Mouse (Mus musculus) limb, embryonic 11.5 days (tissue): Measurements from ENCODE around the gene Tmem178b. TPM values are rescaled to one million over a fixed set of nuclear protein-coding genes. Genes with fewer than 3 reads are reported as not detected.
A peak's percentile ranks its signal among the peaks of the same experiment; 100 is the strongest.

Experiments used
- ATAC-seq: fragments of 200-750 bp; cut with Nextera tagmentation; 2 replicates; pipeline ENCODE4 v1.8.0; 2017; ENCODE audit warnings: low read depth; ENCODE audit not compliant: insufficient number of reproducible peaks, low FRiP score, low TSS enrichment
- DNase-seq: peaks from one replicate; pipeline ENCODE4 v3.0.0-alpha.2; 2015; ENCODE audit warnings: low spot score
- H3K27ac ChIP-seq: fragments of 300-500 bp; sonication (generic); replicated peaks from 2 replicates; pipeline ENCODE4 v1.5.1; 2014; ENCODE audit warnings: low read depth, mild to moderate bottlenecking, low read length
- H3K27me3 ChIP-seq: fragments of 300-500 bp; sonication (generic); 2 replicates; pipeline ENCODE4 v1.6.1; 2014; ENCODE audit warnings: mild to moderate bottlenecking, low read length, mixed read lengths; ENCODE audit not compliant: control insufficient read depth, insufficient read depth
- H3K36me3 ChIP-seq: fragments of 300-500 bp; sonication (generic); 2 replicates; pipeline ENCODE4 v1.6.1; 2014; ENCODE audit warnings: mild to moderate bottlenecking, low read length, moderate library complexity, mixed read lengths; ENCODE audit not compliant: control insufficient read depth, insufficient read depth
- H3K4me1 ChIP-seq: fragments of 300-500 bp; sonication (generic); 2 replicates; pipeline ENCODE4 v1.6.1; 2014; ENCODE audit warnings: low read length, mixed read lengths; ENCODE audit not compliant: control insufficient read depth, insufficient read depth
- H3K4me2 ChIP-seq: fragments of 300-500 bp; sonication (generic); 2 replicates; pipeline ENCODE4 v1.6.1; 2014; ENCODE audit warnings: low read depth, mild to moderate bottlenecking, moderate library complexity; ENCODE audit not compliant: severe bottlenecking
- H3K4me3 ChIP-seq: fragments of 300-500 bp; sonication (generic); 2 replicates; pipeline ENCODE4 v1.5.1; 2014; ENCODE audit warnings: low read depth, low read length
- H3K9ac ChIP-seq: fragments of 300-500 bp; sonication (generic); 2 replicates; pipeline ENCODE4 v1.6.1; 2014; ENCODE audit warnings: mild to moderate bottlenecking, low read length
- H3K9me3 ChIP-seq: fragments of 300-500 bp; sonication (generic); 2 replicates; pipeline ENCODE4 v1.6.1; 2016; ENCODE audit warnings: low read length; ENCODE audit not compliant: control insufficient read depth
- WGBS: fragments of 180-500 bp; shearing (Covaris S2); extraction: QIAGEN DNeasy Blood & Tissue Kit; methylation state at CpG from one replicate; pipeline ENCODE4 v1.1.7; 2014; 5-methylcytosine and 5-hydroxymethylcytosine counted together
- polyA plus RNA-seq: library from polyadenylated mRNA; unstranded; fragments of >200 nt; fragmentation: Nextera tagmentation; extraction: Ambion mirVana; gene quantifications from 2 replicates; pipeline ENCODE4 v1.2.1, GENCODE M21; 2014

Tmem178b gene
- polyA plus RNA-seq, 1 experiment from 2014 or later = 0.27 TPM

DNA sequence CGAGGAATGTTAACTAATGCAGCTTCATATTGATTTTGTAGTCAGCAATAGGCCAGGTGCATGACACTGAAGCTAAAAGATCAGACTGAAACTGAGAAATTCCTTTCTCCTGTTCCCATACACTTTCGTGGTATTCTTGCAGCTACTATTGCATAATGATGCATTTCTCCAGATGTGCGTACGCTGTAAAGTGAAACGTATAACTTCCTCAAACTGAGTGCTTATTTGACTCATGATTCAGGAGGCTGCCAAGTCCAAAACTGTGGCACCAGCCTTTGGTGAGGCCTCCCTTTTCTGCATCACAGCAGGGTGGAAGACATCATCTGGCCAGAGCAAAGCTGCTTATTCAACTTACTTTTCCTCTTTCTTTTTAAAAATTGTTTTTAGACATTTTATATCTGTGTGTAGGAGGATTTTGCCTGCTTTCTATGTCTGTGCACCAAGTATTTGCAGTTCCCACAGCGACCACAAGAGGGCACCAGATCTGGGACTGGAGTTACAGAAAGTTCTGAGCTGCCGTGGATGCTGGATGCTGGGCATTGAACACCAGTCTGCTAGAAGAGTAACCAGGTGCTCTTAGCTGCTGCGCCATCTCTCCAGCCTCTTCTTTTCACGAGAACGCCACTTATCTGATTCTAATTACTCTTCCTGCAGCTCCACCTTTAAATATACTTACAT is 362.9 kb downstream of the Tmem178b start:
- Histone ChIP-seq H3K27me3 (no peaks in the 10 kb centered on the region), H3K4me3 (no peak overlapping the region), H3K4me2 (no peak overlapping the region), H3K9ac (no peak overlapping the region), H3K27ac (no peak overlapping the region), H3K9me3 (no peaks in the 10 kb centered on the region), H3K4me1 (no peaks in the 10 kb centered on the region), H3K36me3 (no peaks in the 10 kb centered on the region)
- DNase-seq (peak; percentile 89), ATAC-seq (no peak)
- 43% methylated on average over 10 of the region's 10 CpGs for WGBS

DNA sequence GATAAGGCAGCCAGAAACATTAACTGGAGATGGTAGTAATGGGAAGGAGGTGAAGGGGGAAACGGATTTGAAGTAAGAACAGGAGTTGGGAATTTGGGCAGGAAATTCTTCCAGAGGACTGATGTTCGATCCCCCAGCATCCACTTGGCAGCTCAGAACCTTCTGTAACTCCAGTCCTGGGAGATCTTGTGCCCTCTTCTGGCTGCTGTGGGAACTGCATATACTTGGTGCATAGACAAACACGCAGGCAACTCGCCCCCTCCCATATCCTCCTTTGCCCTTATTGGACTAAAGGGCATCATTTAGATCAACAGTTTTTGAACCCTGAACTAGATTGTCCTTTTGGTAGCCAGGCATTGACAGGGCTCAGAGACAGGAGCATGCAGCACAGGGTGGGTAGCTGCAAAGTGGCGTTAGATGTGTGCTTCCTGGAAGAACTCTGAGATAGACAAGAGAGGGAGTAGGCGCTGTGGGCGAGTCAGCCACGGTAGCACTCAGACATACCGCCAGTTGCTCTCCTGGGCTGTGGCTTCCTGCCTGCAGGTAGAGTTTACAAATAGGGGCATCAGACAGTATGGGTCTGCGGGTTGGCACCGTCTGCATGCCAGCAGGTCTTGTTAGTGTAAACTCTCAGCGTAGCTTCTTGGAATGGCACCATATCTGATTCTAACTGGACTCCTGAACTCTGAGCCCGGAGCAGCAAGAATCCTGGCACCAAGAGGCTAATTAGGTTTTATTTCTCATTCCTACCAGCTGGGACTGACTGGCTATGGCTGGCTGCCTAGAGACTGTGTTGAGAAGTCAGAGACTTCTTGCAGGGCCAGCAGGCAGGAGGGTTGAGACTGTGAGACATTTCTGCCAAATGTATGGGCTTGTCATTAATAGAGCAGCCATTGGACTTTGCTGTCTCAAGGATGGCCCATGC is 364.0 kb downstream of the Tmem178b start:
- ATAC-seq (no peak), DNase-seq (peak; percentile 77)
- no peaks in the 10 kb centered on the region for H3K4me1 ChIP-seq
- H3K36me3 ChIP-seq = no peaks in the 10 kb centered on the region
- 64% methylated on average over 13 of the region's 13 CpGs for WGBS
- no peaks in the 10 kb centered on the region for H3K9me3 ChIP-seq
- no peaks in the 10 kb centered on the region for H3K27me3 ChIP-seq
- no peak overlapping the region for H3K27ac ChIP-seq
- no peak overlapping the region for H3K4me2 ChIP-seq
- no peak overlapping the region for H3K9ac ChIP-seq
- H3K4me3 ChIP-seq = no peak overlapping the region

DNA sequence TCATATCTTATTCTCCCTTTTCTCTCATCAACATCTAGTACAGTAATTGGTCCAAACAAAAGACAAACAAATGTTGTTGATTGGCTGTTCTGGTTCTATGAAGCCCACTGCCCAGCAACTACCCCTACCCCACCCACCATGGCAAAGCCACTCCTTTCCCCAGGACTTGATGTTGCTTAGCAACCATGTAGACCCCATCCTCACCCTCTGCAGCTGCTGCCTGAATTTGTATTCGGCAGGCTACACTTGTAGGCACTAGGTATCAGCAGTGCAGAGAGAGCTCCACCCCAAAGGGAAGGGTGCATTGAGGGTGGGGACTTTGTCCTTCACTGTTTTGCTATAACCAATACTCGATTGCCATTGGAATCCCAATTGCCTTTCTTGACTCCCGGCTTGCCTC is 365.8 kb downstream of the Tmem178b start:
- ATAC-seq (no peak), DNase-seq (no peak)
- 67% methylated on average over 3 of the region's 3 CpGs for WGBS
- Histone ChIP-seq H3K36me3 (no peaks in the 10 kb centered on the region), H3K9me3 (no peaks in the 10 kb centered on the region), H3K27me3 (no peaks in the 10 kb centered on the region), H3K4me3 (no peak overlapping the region), H3K4me1 (no peaks in the 10 kb centered on the region), H3K27ac (no peak overlapping the region), H3K9ac (no peak overlapping the region), H3K4me2 (no peak overlapping the region)

DNA sequence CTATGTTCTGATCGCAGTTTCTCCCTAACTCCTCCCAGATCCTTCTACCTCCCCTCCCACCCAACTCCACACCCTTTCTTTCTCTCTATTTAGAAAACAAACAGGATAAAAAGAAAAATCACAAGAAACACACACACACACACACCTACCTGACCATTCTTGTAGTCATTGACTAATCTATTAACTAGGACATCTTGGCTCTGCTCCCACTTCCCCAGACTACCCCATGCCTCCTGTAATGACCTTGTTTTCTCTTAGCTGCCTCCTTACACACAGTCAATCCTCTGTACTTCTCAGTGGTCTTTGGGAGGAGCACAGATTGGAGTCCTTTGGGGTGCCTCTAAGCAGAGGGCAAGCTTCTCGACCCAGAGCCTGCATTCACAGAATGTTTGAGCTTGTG is 367.6 kb downstream of the Tmem178b start:
- DNase-seq (no peak), ATAC-seq (no peak)
- H3K9me3 ChIP-seq = no peaks in the 10 kb centered on the region
- 80% methylated on average over 2 of the region's 2 CpGs for WGBS
- no peak overlapping the region for H3K4me3 ChIP-seq
- no peak overlapping the region for H3K27ac ChIP-seq
- H3K4me1 ChIP-seq = no peaks in the 10 kb centered on the region
- H3K27me3 ChIP-seq = no peaks in the 10 kb centered on the region
- no peaks in the 10 kb centered on the region for H3K36me3 ChIP-seq
- no peak overlapping the region for H3K9ac ChIP-seq
- H3K4me2 ChIP-seq = no peak overlapping the region

DNA sequence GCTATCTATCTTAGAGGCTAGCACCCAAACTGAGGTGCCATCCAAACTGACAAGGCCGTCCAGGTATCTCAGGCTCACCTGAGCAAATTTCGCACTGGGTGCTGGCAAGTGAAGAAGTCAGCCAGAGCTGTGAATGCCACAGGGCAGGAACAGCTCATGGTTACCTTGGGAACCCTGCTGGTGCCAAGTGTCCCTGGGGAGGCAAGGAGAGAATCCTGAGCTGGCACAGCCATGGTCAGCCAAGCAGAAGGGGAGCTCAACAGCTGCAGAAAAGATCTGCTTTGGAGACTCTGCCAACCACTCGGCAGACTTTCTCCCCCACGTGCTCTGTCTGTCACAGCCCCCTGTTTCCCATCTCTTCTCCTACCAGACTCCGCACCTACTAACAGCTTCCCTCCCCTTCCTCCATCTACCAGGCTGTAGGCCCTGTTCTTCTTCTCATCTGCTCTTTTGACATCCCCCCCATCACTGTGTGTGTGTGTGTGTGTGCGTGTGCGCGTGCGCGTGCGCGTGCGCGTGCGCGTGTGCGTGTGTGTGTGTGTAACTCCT is 374.4 kb downstream of the Tmem178b start:
- 96% methylated on average over 17 of the region's 17 CpGs for WGBS
- Histone ChIP-seq H3K4me3 (no peak overlapping the region), H3K27ac (no peak overlapping the region), H3K36me3 (no peaks in the 10 kb centered on the region), H3K27me3 (no peaks in the 10 kb centered on the region), H3K4me2 (no peak overlapping the region), H3K9me3 (no peaks in the 10 kb centered on the region), H3K9ac (no peak overlapping the region), H3K4me1 (no peaks in the 10 kb centered on the region)
- DNase-seq (no peak), ATAC-seq (no peak)

DNA sequence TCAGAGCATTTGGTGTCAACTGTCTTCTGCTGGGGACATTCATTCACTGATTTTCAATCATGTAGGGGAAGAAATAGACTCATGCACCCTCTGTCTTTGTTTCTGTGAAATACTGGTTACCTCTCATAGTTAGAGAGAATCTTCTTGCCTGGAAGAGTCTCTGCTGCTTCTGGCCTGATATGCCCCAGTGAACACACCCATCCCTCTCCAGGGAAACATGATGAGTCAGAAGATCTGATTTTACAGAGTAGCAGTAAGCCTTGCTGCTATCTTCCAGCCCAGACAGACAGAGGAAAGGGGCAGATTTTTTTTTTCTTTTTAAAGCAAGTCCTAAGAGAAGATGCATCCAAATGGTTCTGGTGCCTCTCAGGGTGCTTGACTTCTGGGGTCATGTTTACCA is 376.9 kb downstream of the Tmem178b start:
- H3K4me2 ChIP-seq = no peak overlapping the region
- no peak overlapping the region for H3K4me3 ChIP-seq
- no peaks in the 10 kb centered on the region for H3K36me3 ChIP-seq
- H3K4me1 ChIP-seq = no peaks in the 10 kb centered on the region
- no peak for DNase-seq
- H3K27ac ChIP-seq = no peak overlapping the region
- no peaks in the 10 kb centered on the region for H3K27me3 ChIP-seq
- ATAC-seq = no peak
- H3K9ac ChIP-seq = no peak overlapping the region
- H3K9me3 ChIP-seq = no peaks in the 10 kb centered on the region

DNA sequence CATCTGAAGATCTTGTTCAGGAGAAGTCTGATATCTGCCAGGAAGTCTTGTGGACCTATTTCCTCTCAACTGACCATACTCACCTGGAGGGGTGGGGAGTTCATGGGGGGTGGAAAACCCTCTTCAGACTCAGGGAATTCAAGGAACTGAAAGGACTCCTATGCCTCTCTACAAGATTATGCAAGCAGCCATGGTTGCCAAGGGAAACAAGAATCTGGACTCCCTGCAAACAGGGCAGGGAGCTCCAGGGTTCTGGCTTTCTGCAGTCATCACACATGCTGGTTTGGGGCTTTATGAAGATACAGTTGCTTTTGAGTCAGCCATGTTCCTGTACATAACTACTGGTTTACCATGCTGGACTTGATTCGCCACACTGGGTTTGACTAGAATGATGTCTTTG is 390.6 kb downstream of the Tmem178b start:
- Histone ChIP-seq H3K4me3 (no peak overlapping the region), H3K4me2 (no peak overlapping the region), H3K9ac (no peak overlapping the region), H3K36me3 (no peaks in the 10 kb centered on the region), H3K27ac (no peak overlapping the region), H3K27me3 (no peaks in the 10 kb centered on the region), H3K4me1 (no peaks in the 10 kb centered on the region), H3K9me3 (no peaks in the 10 kb centered on the region)
- DNase-seq = no peak
- 100% methylated on average over 1 of the region's 1 CpGs for WGBS
- no peak for ATAC-seq

DNA sequence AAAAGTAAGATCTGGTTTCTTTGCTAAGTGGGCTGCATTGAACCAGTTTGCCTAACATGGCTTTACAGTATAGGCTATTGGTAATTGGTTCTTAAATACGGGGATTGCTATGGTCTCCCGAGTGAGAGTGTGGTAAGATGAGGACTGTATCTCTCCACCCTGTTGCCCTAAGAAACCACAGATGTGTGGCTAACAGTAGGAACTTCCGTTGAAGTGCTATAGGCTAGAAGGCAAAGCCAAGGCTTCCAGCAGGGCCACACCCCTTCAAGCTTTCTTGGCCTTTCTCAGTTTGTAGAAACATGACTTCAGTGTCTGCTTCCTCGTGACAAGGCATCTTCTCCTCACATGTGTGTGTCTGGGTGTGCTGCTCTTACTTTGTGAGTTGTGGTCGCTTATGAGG is 427.6 kb downstream of the Tmem178b start:
- Histone ChIP-seq H3K4me2 (no peak overlapping the region), H3K4me1 (no peaks in the 10 kb centered on the region), H3K4me3 (no peak overlapping the region), H3K27ac (no peak overlapping the region), H3K36me3 (no peaks in the 10 kb centered on the region), H3K9ac (no peak overlapping the region), H3K9me3 (no peaks in the 10 kb centered on the region), H3K27me3 (no peaks in the 10 kb centered on the region)
- ATAC-seq = no peak
- no peak for DNase-seq
- WGBS = 81% methylated on average over 5 of the region's 5 CpGs
